Comparison of ENCODE assay signal across 20 mouse cellular contexts in genomic region chr19:48342770-48343169, GRCm38 (mm10).
DNase-seq lines count a peak whose midpoint lies in the region; ATAC-seq and TF ChIP-seq lines count a peak whose summit lies in the region.
"Had no signal": no experiment of that assay in that cellular context is flagged by ENCODE, and none has a peak within 500 bp of the region (broad histone marks: within the 10 kb centered on the region; RNA-seq: fewer than 3 reads in every experiment).

No protein-coding gene starts in this region.

- no peak for TF ChIP-seq CTCF in stomach, postnatal 0 days (IDR thresholded peaks at IDR 0.05; ENCODE audit: low read depth)

- WGBS in heart, embryonic 10.5 days = 83% methylated on average over 4 of the region's 4 CpGs
- WGBS in stomach, embryonic 14.5 days = 55% methylated on average over 4 of the region's 4 CpGs
- 54% methylated on average over 4 of the region's 4 CpGs for WGBS in stomach, postnatal 0 days

- H3K27me3 ChIP-seq in heart, embryonic 10.5 days (ENCODE audit: insufficient read depth, poor library complexity, severe bottlenecking) = no peaks in the 10 kb centered on the region
- no peaks in the 10 kb centered on the region for H3K27me3 ChIP-seq in stomach, embryonic 14.5 days (ENCODE audit: control insufficient read depth, insufficient read depth, low read length)
- no peaks in the 10 kb centered on the region for H3K27me3 ChIP-seq in stomach, postnatal 0 days (ENCODE audit: control insufficient read depth, insufficient read depth, low read length)
- H3K27me3 ChIP-seq: forebrain, embryonic 13.5 days; limb, embryonic 15.5 days; liver, embryonic 15.5 days had no signal

- TF ChIP-seq EP300 in stomach, postnatal 0 days (optimal IDR thresholded peaks at IDR 0.05) = no peak

- no peak overlapping the region for H3K27ac ChIP-seq in heart, embryonic 10.5 days
- H3K27ac ChIP-seq in stomach, embryonic 14.5 days (ENCODE audit: low read length) = no peak overlapping the region
- H3K27ac ChIP-seq in stomach, postnatal 0 days (replicated peaks) = no peak overlapping the region
- H3K27ac ChIP-seq: forebrain, embryonic 13.5 days; heart, adult 2 months; hindbrain, embryonic 10.5 days; hindbrain, postnatal 0 days; limb, embryonic 15.5 days; liver, embryonic 15.5 days had no signal

- no peak overlapping the region for H3K9ac ChIP-seq in stomach, embryonic 14.5 days (replicated peaks; ENCODE audit: low read depth, low read length)
- no peak overlapping the region for H3K9ac ChIP-seq in stomach, postnatal 0 days (ENCODE audit: low read length)
- H3K9ac ChIP-seq: forebrain, embryonic 13.5 days; limb, embryonic 15.5 days; liver, embryonic 15.5 days had no signal

- ATAC-seq in stomach, embryonic 14.5 days (ENCODE audit: insufficient number of reproducible peaks, insufficient read depth, low FRiP score, low read depth) = 0 out of 2 replicates have a peak, but pooled peaks have one; percentile 42
- no peak for ATAC-seq in stomach, postnatal 0 days (ENCODE audit: low FRiP score, low TSS enrichment)
- ATAC-seq: hindbrain, postnatal 0 days; lung, postnatal 0 days had no signal

- no peak overlapping the region for H3K4me2 ChIP-seq in stomach, embryonic 14.5 days (replicated peaks; ENCODE audit: low read depth, low read length)
- H3K4me2 ChIP-seq in stomach, postnatal 0 days (replicated peaks; ENCODE audit: low read depth) = no peak overlapping the region
- H3K4me2 ChIP-seq: forebrain, embryonic 13.5 days; limb, embryonic 15.5 days; liver, embryonic 15.5 days had no signal

- H3K4me1 ChIP-seq in heart, embryonic 10.5 days = peaks cover 15% of the 10 kb centered on the region
- no peaks in the 10 kb centered on the region for H3K4me1 ChIP-seq in stomach, embryonic 14.5 days (ENCODE audit: control insufficient read depth, insufficient read depth, low read length)
- H3K4me1 ChIP-seq in stomach, postnatal 0 days (replicated peaks; ENCODE audit: control insufficient read depth, insufficient read depth) = no peaks in the 10 kb centered on the region
- H3K4me1 ChIP-seq: liver, embryonic 15.5 days had no signal

- no peaks in the 10 kb centered on the region for H3K9me3 ChIP-seq in heart, embryonic 10.5 days
- no peaks in the 10 kb centered on the region for H3K9me3 ChIP-seq in stomach, embryonic 14.5 days (ENCODE audit: control insufficient read depth, low read depth, low read length)
- H3K9me3 ChIP-seq in stomach, postnatal 0 days (ENCODE audit: control insufficient read depth, low read length) = no peaks in the 10 kb centered on the region
- H3K9me3 ChIP-seq: forebrain, embryonic 13.5 days; hindbrain, embryonic 10.5 days; limb, embryonic 15.5 days; liver, embryonic 15.5 days had no signal

- H3K4me3 ChIP-seq in heart, embryonic 10.5 days = no peak overlapping the region
- H3K4me3 ChIP-seq in stomach, embryonic 14.5 days (ENCODE audit: low read depth, low read length) = no peak overlapping the region
- no peak overlapping the region for H3K4me3 ChIP-seq in stomach, postnatal 0 days (ENCODE audit: low read depth, low read length)
- H3K4me3 ChIP-seq: forebrain, embryonic 13.5 days; heart, adult 2 months; hindbrain, embryonic 10.5 days; limb, embryonic 15.5 days; liver, embryonic 15.5 days; myocyte had no signal

- intact Hi-C loops in heart, postnatal 10 days (cut with DNase I) = no loop called here
- intact Hi-C loops in heart, postnatal 14 days (cut with DNase I) = no loop called here

- peak; percentile 33 to 51 for DNase-seq in heart, postnatal 10 days
- DNase-seq in heart, embryonic 10.5 days (ENCODE audit: low spot score) = no peak
- DNase-seq in stomach, postnatal 0 days (ENCODE audit: low spot score) = no peak
- peak; percentile 17 to 31 for DNase-seq in heart, postnatal 14 days
- no peak for DNase-seq in right cerebral cortex, postnatal 25 days
- DNase-seq in ovary, postnatal 14 days (ENCODE audit: low spot score) = no peak
- DNase-seq: cerebellum, adult 18-20 months; gastrocnemius, postnatal 10 days; kidney, adult 9 months; midbrain, embryonic 14.5 days; thymus, postnatal 14 days had no signal

- no peaks in the 10 kb centered on the region for H3K36me3 ChIP-seq in heart, embryonic 10.5 days
- no peaks in the 10 kb centered on the region for H3K36me3 ChIP-seq in stomach, embryonic 14.5 days (ENCODE audit: control insufficient read depth, insufficient read depth, low read length)
- no peaks in the 10 kb centered on the region for H3K36me3 ChIP-seq in stomach, postnatal 0 days (ENCODE audit: control insufficient read depth, insufficient read depth, low read length)
- H3K36me3 ChIP-seq: hindbrain, embryonic 10.5 days; limb, embryonic 15.5 days; liver, embryonic 15.5 days had no signal

Comparison
In these comparisons a context has a peak if more than half of its experiments do, and no peak if none do; other contexts are left out.
1. DNase-seq: peak in heart, postnatal 10 days (2 of 2) and heart, postnatal 14 days (2 of 2); none in heart, embryonic 10.5 days (single experiment), stomach, postnatal 0 days (single experiment), right cerebral cortex, postnatal 25 days (single experiment) and ovary, postnatal 14 days (single experiment).